Mouse (Mus musculus) CH12.LX (cell line): ENCODE measurements around the gene Entpd1. TPM values are rescaled to one million over a fixed set of nuclear protein-coding genes. Genes with fewer than 3 reads are reported as not detected.

ENCODE experiments used
- DNase-seq: peaks from one replicate; pipeline ENCODE4 v3.0.0-alpha.2; 2013; ENCODE audit errors: extremely low read depth
- H3K27ac ChIP-seq: 2 replicates; pipeline ENCODE4 v1.5.1; 2012; ENCODE audit warnings: low read depth, mild to moderate bottlenecking, control low read depth, moderate library complexity; ENCODE audit not compliant: insufficient read depth
- H3K27me3 ChIP-seq: replicated peaks from 2 replicates; pipeline ENCODE3; 2012; ENCODE audit warnings: inconsistent platforms
- H3K36me3 ChIP-seq, 2 experiments: replicated peaks in 1 of 2; 2 replicates each; pipeline versions ENCODE3 to v1.6.1; 2012; ENCODE audit warnings: inconsistent platforms in 1 of 2, low read length in 1 of 2, mild to moderate bottlenecking in 1 of 2, mixed read lengths in 1 of 2, moderate library complexity in 1 of 2; ENCODE audit not compliant: control insufficient read depth in 1 of 2, insufficient read depth in 1 of 2
- H3K4me1 ChIP-seq, 2 experiments: 2 replicates each; pipeline ENCODE4 v1.6.1; 2012; ENCODE audit warnings: inconsistent platforms in 1 of 2, moderate library complexity in 1 of 2; ENCODE audit not compliant: insufficient read depth in 2 of 2, control insufficient read depth in 1 of 2
- H3K4me2 ChIP-seq: 2 replicates; pipeline ENCODE4 v1.6.1; 2012; ENCODE audit warnings: low read depth, mild to moderate bottlenecking, control low read depth; ENCODE audit not compliant: poor library complexity, insufficient read depth, severe bottlenecking
- H3K4me3 ChIP-seq, 3 experiments: fragments of 150-350 bp in 1 of 3; sonication (generic) in 1 of 3; replicated peaks in 1 of 3; 2 replicates each; pipeline versions ENCODE3 to v1.5.1; 2011 to 2012; ENCODE audit warnings: low read depth in 2 of 3, low read length in 2 of 3, mild to moderate bottlenecking in 2 of 3, moderate library complexity in 2 of 3, control low read depth in 1 of 3, improper control_type of control experiment in 1 of 3, inconsistent platforms in 1 of 3, mixed read lengths in 1 of 3; ENCODE audit not compliant: poor library complexity in 1 of 3
- H3K79me2 ChIP-seq: replicated peaks from 2 replicates; pipeline ENCODE4 v1.6.1; 2012; ENCODE audit warnings: mild to moderate bottlenecking, moderate library complexity; ENCODE audit not compliant: control insufficient read depth, poor library complexity, insufficient read depth, severe bottlenecking; ENCODE audit errors: extremely low read depth
- H3K9ac ChIP-seq: 2 replicates; pipeline ENCODE4 v1.6.1; 2012; ENCODE audit warnings: low read depth, mild to moderate bottlenecking, control low read depth, moderate library complexity; ENCODE audit not compliant: insufficient read depth
- H3K9me3 ChIP-seq: replicated peaks from 2 replicates; pipeline ENCODE3; 2012; ENCODE audit warnings: low read length, inconsistent platforms, mixed read lengths
- CHD1 ChIP-seq: IDR thresholded peaks from 2 replicates; pipeline ENCODE4 v1.6.1; 2012; ENCODE audit warnings: low read depth, low read length, improper control_type of control experiment, inconsistent platforms
- ELF1 ChIP-seq: IDR thresholded peaks from 2 replicates; pipeline ENCODE4 v1.6.1; 2014; ENCODE audit warnings: low read depth, mild to moderate bottlenecking, inconsistent platforms, low read length, improper control_type of control experiment
- EP300 ChIP-seq: IDR thresholded peaks from 2 replicates; pipeline ENCODE4 v1.6.1; 2011; ENCODE audit warnings: low read length, improper control_type of control experiment
- ETS1 ChIP-seq: conservative IDR thresholded peaks from 2 replicates; pipeline ENCODE4 v1.6.1; 2012; ENCODE audit warnings: low read depth, mild to moderate bottlenecking, inconsistent platforms, low read length, improper control_type of control experiment, moderate library complexity
- JUN ChIP-seq: IDR thresholded peaks from 2 replicates; pipeline ENCODE4 v1.6.1; 2011; ENCODE audit warnings: low read depth, mild to moderate bottlenecking, low read length, improper control_type of control experiment, moderate library complexity; ENCODE audit not compliant: insufficient read depth
- JUND ChIP-seq: conservative IDR thresholded peaks from 2 replicates; pipeline ENCODE4 v1.6.1; 2011; ENCODE audit warnings: low read depth, low read length, improper control_type of control experiment
- MAFK ChIP-seq: IDR thresholded peaks from 2 replicates; pipeline ENCODE4 v1.6.1; 2011; ENCODE audit warnings: low read length, improper control_type of control experiment; ENCODE audit not compliant: insufficient replicate concordance
- MEF2A ChIP-seq: IDR thresholded peaks from 2 replicates; pipeline ENCODE4 v1.6.1; 2014; ENCODE audit warnings: low read depth, mild to moderate bottlenecking, inconsistent platforms, low read length, improper control_type of control experiment, borderline replicate concordance
- MXI1 ChIP-seq: IDR thresholded peaks from 2 replicates; pipeline ENCODE4 v1.6.1; 2011; ENCODE audit warnings: mild to moderate bottlenecking, low read depth, low read length, improper control_type of control experiment
- MYC ChIP-seq: IDR thresholded peaks from 2 replicates; pipeline ENCODE4 v1.6.1; 2011; ENCODE audit warnings: low read depth, mild to moderate bottlenecking, improper control_type of control experiment, low read length
- RAD21 ChIP-seq: IDR thresholded peaks from 2 replicates; pipeline ENCODE4 v1.6.1; 2011; ENCODE audit warnings: low read depth, mild to moderate bottlenecking, low read length, improper control_type of control experiment, moderate library complexity
- TCF12 ChIP-seq: IDR thresholded peaks from 2 replicates; pipeline ENCODE4 v1.6.1; 2014; ENCODE audit warnings: low read depth, mild to moderate bottlenecking, inconsistent platforms, low read length, improper control_type of control experiment
- ZC3H11A ChIP-seq: IDR thresholded peaks from 2 replicates; pipeline ENCODE4 v1.6.1; 2012; ENCODE audit warnings: low read depth, mild to moderate bottlenecking, inconsistent platforms, low read length, improper control_type of control experiment
- ZMIZ1 ChIP-seq: IDR thresholded peaks from 2 replicates; pipeline ENCODE4 v1.6.1; 2012; ENCODE audit warnings: low read depth, mild to moderate bottlenecking, inconsistent platforms, low read length, improper control_type of control experiment
- dilution Hi-C: fragments of 300-500 bp; cut with MboI; formaldehyde crosslinking; loops from 2 replicates; pipeline ENCODE4 v1.14.3; 2020; ENCODE audit warnings: low sequenced_read_pairs; ENCODE audit not compliant: extremely low pct_unique_long_range_greater_than_20kb, extremely low pct_ligation_motif_present
- in situ Hi-C: fragments of 300-500 bp; cut with MboI; formaldehyde crosslinking; loops from 3 replicates; pipeline ENCODE4 v1.14.3; 2019; ENCODE audit warnings: low sequenced_read_pairs, low pct_ligation_motif_present, low pct_unique_long_range_greater_than_20kb, mixed read lengths
- polyA plus RNA-seq: library from polyadenylated mRNA; unstranded; fragments of >175 nt; gene quantifications from 2 replicates; pipeline ENCODE4 v1.2.1, GENCODE M21; 2012; ENCODE audit warnings: low read depth; ENCODE audit not compliant: insufficient read length
- total RNA-seq, 2 experiments: library from RNA; depleted of rRNA; stranded (reverse); fragments of 300-350 nt in 1 of 2; fragments of >200 nt in 1 of 2; gene quantifications; 2 replicates each; pipeline ENCODE4 v1.2.3; 2012 to 2014

Gene Entpd1
- total and polyA plus RNA-seq, 3 experiments, result 14.7 to 21.2 (median 19.5) TPM

DNA sequence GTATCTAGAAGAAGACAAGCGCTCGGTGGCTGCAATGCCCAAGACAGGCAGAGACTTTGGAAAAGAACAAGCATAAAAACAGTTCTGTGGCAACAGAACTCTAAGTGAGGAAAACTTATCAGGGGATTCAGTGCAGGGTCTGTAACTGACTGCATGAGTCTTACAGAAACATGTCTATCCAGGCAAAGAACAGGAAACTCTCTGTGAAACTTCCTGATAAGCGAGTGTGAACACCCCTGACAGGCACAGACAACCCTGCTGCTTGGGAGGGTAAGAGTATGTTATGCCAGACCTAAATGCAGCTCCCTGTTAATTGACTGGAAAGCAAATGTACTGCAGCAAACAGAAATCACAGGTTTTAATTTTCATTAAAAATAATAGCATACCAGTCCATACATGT is 10.3 kb upstream of the Entpd1 start:
- dilution Hi-C loops (no loop called here), in situ Hi-C loops (loop anchor here (25.0 kb wide), 1 partner anchor 410 kb away; no protein-coding TSS in a partner anchor)
- Histone ChIP-seq H3K4me2 (no peak overlapping the region), H3K9me3 (no peaks in the 10 kb centered on the region), H3K27ac (no peak overlapping the region), H3K9ac (no peak overlapping the region), H3K79me2 (no peaks in the 10 kb centered on the region), H3K36me3 (peaks cover 16 to 45% of the 10 kb centered on the region in 2 experiments), H3K27me3 (no peaks in the 10 kb centered on the region), H3K4me1 (peaks cover 0 to 6% of the 10 kb centered on the region in 2 experiments; a peak in 1 of 4 replicates), H3K4me3 (no peak overlapping the region)
- TF ChIP-seq JUND (no peak), ETS1 (no peak)
- no peak for DNase-seq

DNA sequence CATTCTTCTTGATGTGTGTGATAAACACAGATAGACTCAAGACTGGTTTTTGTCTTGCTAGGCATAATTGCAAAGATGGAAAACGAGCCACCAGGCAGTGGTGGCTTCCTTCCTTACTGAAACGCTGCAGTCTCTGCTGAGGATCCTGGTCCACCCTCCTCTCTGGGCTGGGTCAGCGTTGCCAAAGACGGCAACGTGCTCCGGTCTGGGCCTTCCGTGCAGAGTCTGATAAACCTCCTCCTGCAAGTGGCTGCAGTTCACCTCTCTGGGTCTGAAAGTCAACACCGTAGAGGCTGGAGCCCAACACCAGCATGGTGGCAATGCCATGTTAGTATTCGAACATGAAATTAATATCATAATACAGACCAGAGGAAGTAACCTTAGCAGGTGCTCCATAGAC is 7.0 kb upstream of the Entpd1 start:
- dilution Hi-C loops, result no loop called here
- Histone ChIP-seq H3K9ac (no peak overlapping the region), H3K27me3 (no peaks in the 10 kb centered on the region)
- TF ChIP-seq CHD1 (no peak), MYC (no peak), TCF12 (no peak), MEF2A (no peak), MAFK (no peak), EP300 (no peak), ETS1 (no peak), MXI1 (no peak), ZC3H11A (no peak), ZMIZ1 (no peak), RAD21 (no peak), ELF1 (no peak), JUN (no peak)
- TF ChIP-seq, all 38 proteins: peak for 0
- H3K4me2 ChIP-seq, result no peak overlapping the region
- no peaks in the 10 kb centered on the region for H3K9me3 ChIP-seq
- H3K36me3 ChIP-seq, result peaks cover 30 to 66% of the 10 kb centered on the region in 2 experiments
- in situ Hi-C loops, result loop anchor here (25.0 kb wide), 1 partner anchor 407 kb away; no protein-coding TSS in a partner anchor
- H3K4me1 ChIP-seq, result peaks cover 0 to 6% of the 10 kb centered on the region in 2 experiments; a peak in 1 of 4 replicates
- H3K27ac ChIP-seq, result no peak overlapping the region
- no peaks in the 10 kb centered on the region for H3K79me2 ChIP-seq
- no peak for DNase-seq
- H3K4me3 ChIP-seq, result no peak overlapping the region
